Mouse (Mus musculus) liver, postnatal 0 days (tissue): ENCODE data around the gene Gm17617.

ENCODE experiments used
- CTCF ChIP-seq: sonication (generic); IDR thresholded peaks from 2 replicates; pipeline ENCODE4 v1.5.1; 2016; ENCODE audit warnings: antibody characterized with exemption, low read depth
- EP300 ChIP-seq: IDR thresholded peaks from 2 replicates; pipeline ENCODE4 v1.6.1; 2016; ENCODE audit warnings: antibody characterized with exemption, low read depth, mild to moderate bottlenecking

- TF ChIP-seq EP300 (no peak), CTCF (no peak)
Measured at GRCm38 (mm10) chr13:55181786-55182172, 48.4 kb upstream of the Gm17617 start.
